Mouse (Mus musculus): ENCODE data around the gene Mrpl24.
"Not testable (repeated sequence)": the region's sequence is repeated elsewhere in the genome, so short reads cannot be mapped to it uniquely, and the experiment has no call there.

The Mrpl24 gene

GRCm38 (mm10) chr3:87919336-87920108, at the start of gene Mrpl24:
Gene Mrpl24 (plus strand): TSS chr3:87919506.
- peak; percentile 86 for DNase-seq

GRCm38 (mm10) chr3:87877730-87878129, 41.6 kb upstream of the Mrpl24 start:
- DNase-seq, result no peak

- DNase-seq, result no peak
These were observed 35.0 kb upstream of the Mrpl24 start for GRCm38 (mm10) chr3:87884291-87884690.

DNA sequence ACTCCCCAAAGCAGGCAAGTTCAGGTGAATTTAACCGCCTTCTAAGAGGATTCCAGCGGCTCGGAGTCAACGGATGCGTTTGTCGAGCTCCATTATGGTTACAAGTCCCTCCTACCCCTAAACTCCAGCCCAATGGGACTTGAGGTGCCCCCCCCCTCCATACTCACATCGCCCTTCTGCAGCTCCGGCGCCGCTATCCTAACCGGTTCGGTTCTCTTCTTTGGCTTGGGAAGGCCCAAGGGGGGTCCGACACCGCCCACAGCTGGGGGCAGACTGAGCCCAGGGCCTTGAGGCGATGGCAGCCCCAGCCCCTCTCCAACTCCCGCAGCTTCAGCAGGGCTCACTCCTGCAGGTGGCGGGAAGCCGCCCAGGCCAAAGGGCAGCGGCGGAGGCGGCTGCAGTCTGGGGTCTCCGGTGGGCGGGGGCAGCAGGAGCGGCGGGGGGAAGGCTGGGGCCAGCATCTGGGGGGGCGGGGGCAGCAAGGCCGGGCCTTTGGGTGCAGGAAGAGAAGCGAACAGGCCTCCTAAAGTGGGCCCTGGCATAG, 34.5 kb upstream of the Mrpl24 start:
- DNase-seq, result peak; percentile 55 to 64

DNA sequence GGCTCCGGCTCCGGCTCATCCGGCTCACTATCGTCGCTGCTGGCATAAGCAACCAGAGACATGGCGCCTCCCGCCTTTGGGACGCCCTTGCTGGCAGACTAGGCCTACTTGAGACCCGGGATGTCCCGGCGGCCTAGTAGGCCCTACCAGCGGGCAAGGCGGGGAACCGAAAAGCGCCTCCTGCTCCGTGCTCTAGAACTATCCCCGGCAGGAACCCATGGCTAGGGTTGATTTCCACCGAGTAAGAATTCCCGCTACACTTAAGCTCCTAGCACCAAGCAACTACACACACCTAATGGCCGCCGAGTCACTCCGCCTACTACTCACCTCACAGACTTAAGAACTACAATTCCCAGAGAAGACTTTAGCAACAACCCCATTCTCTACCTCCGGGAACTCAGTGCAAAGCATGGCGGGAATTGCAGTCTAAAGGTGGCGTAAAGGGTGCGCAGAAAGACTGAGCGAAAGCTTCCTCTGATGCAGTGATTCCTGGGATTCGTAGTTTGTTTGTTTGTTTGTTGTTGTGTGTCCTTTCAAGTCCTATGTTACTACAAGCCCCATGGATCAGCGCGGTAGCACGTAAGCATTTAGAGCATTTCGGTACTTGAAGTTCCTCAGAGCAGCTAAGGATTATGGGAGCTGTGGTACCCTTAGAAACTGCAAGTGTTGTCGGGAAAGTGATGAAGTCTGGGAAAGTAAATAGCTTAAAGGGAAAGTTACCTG, 33.9 kb upstream of the Mrpl24 start, which contains the start of gene Prcc:
Gene Prcc, minus strand, starts transcription at position 328 of the 723 bp plus-strand sequence.
- DNase-seq, result peak; percentile 93 to 96

DNA sequence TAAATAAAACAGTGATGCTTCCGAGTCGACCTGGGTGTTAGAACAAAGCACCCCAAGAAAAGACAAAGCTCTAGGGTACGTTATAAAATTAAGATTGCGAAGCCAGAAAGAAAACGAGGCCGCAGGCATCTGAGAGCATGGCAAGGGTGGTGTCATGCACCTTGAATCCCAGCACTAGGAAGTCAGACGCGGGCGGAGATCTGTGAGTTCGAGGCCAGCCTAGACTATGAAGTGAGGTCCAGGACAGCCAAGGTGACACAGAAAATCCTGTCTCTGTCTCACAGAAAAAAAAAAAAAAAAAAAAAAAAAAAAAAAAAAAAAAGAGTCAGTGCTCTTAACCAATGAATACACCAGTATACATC, 33.3 kb upstream of the Mrpl24 start:
- DNase-seq, result peak in 1 of 2 experiments; percentile 41

GRCm38 (mm10) chr3:87886416-87886815, 32.9 kb upstream of the Mrpl24 start:
- DNase-seq, result no peak

DNA sequence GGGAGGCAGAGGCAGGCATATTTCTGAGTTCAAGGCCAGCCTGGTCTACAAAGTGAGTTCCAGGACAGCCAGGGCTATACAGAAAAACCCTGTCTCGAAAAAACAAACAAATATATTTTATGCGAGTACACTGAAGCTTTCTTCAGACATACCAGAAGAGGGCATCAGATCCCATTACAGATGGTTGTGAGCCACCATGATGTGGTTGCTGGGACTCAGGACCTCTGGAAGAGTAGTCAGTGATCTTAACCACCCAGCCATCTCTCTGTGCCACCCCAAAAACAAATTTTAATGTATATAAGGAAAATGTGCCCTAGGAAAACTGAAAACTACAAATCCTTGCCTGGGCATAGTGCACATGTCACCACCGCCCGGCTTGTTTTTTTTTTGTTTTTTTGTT, 31.9 kb upstream of the Mrpl24 start:
- DNase-seq, result not testable (repeated sequence)

DNA sequence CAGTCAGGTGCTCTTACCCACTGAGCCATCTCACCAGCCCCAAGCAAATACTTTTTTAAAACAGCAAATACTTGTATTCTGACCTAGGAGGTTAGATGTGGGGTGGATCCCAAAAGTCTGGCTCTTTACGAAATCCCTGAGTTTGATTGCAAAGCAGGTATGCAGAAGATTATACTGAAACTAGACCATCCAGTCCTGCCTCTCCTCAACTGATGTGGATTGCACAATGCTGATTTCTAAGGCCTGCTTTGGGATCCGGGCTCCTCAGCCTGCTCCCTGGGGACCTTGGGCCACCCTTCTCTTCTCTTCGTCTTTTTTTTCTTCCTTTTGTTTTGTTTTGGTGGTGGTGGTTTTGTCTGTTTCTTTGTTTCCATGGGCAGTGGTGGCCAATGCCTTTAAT, 27.8 kb upstream of the Mrpl24 start:
- no peak for DNase-seq

DNA sequence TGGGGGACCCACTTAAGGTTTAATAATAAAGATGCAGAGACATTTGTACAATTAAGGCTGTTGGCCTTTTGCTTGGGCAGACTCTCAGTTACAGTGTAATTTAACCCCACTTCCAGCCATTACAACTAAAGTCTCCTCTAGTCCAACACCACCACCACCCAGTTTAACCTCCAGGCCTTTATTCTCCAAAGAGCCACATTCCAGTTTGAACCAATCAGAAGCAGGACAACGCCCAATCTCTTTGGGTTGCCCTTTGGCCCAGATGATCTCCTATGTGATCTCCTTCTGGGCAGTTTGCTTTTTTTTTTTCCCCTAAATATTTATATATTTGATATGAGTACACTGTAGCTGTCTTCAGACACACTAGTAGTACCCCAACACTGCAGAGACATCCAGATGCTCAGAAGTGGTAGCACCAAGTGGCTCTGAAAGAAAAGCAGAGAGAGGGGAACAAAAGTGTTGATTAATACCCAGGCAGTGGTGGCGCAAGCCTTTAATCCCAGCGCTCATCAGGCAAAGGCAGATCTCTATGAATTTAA, 25.9 kb upstream of the Mrpl24 start:
- no peak for DNase-seq

DNA sequence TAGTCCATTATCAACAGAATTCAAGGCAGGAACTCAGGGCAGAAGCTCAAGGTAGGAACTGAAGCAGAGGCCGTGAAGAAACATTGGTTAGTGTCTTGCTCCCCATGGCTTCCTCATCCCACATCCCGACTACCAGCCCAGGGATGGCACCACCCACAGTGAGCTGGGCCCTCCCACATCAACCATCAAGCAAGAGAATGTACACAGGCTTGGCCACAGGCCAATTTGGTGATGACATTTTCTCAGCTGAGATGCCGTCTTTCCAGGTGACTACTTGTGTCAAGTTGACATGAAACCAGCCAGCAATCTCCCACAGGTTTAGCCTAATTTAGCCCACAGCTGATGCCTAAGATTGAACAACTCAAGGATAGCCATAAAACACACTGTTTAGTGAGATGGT, 20.0 kb upstream of the Mrpl24 start:
- DNase-seq, result no peak

GRCm38 (mm10) chr3:87899776-87900175, 19.5 kb upstream of the Mrpl24 start:
- no peak for DNase-seq

GRCm38 (mm10) chr3:87901036-87901624, 18.2 kb upstream of the Mrpl24 start:
- DNase-seq, result no peak

- DNase-seq, result not testable (repeated sequence)
These were observed 17.3 kb upstream of the Mrpl24 start for GRCm38 (mm10) chr3:87901959-87902358.

- no peak for DNase-seq
These were observed 15.5 kb upstream of the Mrpl24 start for GRCm38 (mm10) chr3:87903821-87904220.

DNA sequence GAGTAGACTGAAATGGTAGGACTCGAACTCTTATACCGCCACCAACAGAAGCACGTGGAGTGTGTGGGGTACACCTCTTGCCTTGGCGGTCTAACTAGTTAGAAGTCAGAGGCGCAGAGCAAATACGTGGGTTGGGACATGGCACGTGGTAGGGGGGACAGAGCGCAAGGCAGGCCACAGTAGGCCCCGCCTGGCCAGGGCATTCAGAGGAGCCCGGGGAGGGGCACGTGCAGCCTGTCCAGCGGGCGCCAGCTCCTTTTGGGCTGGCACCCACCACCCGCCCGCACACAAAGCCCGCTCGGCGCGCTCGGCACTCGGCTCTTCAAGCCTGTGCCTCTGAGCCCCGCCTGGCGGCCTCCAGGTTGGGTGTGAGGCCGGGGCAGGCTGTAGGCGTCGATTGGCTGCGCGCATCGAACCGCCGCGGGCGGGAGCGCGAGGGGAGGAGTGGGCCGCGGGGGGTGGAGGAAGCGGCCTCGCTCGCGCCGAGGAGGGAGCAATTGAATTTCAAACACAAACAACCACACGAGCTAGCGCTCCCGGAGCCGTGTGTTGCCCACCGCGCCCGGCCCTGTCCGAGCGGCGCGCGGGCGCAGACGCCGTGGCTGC, 13.3 kb upstream of the Mrpl24 start, which contains the start of gene Hdgf:
Gene Hdgf, plus strand, starts transcription at position 442 of the 606 bp plus-strand sequence.
- peak; percentile 96 to 99 for DNase-seq

DNA sequence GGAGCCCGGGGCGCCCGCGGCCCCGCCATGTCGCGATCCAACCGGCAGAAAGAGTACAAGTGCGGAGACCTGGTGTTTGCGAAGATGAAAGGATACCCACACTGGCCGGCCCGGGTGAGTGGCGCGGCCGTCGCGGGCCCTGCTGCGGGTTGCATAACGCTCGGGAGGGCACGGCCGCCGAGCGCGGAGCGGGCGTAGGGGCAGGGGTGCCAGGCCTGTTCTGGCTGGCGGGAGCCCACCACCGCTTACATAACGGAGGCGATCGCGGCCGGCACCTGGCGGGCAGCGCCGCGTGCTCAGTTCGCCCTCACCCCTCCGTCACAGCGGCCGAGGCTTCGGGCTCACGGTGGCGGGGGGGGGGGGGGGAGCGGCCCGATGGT, 12.7 kb upstream of the Mrpl24 start:
- DNase-seq, result peak in 1 of 2 experiments; percentile 53

GRCm38 (mm10) chr3:87906981-87907857, 12.1 kb upstream of the Mrpl24 start:
- DNase-seq, result peak; percentile 64 to 85

GRCm38 (mm10) chr3:87907906-87908305, 11.4 kb upstream of the Mrpl24 start:
- DNase-seq, result no peak

DNA sequence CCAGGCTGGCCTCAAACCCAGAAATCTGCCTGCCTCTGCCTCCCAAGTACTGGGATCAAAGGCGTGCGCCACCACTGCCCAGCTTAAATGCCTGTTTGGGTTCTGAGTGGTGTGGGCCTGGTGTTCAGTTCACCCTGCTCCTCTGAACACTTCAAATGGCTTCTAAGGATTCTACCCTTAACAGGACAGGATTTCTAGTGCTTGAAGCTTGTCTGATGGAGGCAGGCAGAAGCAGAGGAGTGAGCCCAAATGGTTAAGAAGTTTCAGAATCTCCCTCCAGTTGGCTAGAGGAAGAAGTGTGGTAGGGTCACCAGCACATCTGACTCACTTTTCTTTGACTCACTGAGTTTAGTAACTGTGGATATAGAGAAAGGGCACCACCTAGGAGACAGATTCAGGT, 9.9 kb upstream of the Mrpl24 start:
- no peak for DNase-seq

- DNase-seq, result peak; percentile 28 to 46
These were observed 9.4 kb upstream of the Mrpl24 start for GRCm38 (mm10) chr3:87909874-87910273.
